8 mouse cellular contexts compared by ENCODE assay signal in genomic region chr11:104440521-104441474, GRCm38 (mm10). TPM values are rescaled to one million over a fixed set of nuclear protein-coding genes. Genes with fewer than 3 reads are reported as not detected.
DNase-seq lines count a peak whose midpoint lies in the region; ATAC-seq and TF ChIP-seq lines count a peak whose summit lies in the region.

No protein-coding gene starts in this region.

- no peak for TF ChIP-seq EP300 in heart, adult 2 months (IDR thresholded peaks at IDR 0.05; ENCODE audit: insufficient read depth, low read depth, low read length)

- no peaks in the 10 kb centered on the region for H3K9me3 ChIP-seq in forebrain, postnatal 0 days (ENCODE audit: low read length)
- H3K9me3 ChIP-seq in liver, embryonic 13.5 days (replicated peaks): no peaks in the 10 kb centered on the region

- H3K27me3 ChIP-seq in heart, adult 2 months (ENCODE audit: control insufficient read depth, insufficient read depth, low read length): no peaks in the 10 kb centered on the region
- no peaks in the 10 kb centered on the region for H3K27me3 ChIP-seq in forebrain, postnatal 0 days (ENCODE audit: insufficient read depth, low read length)
- no peaks in the 10 kb centered on the region for H3K27me3 ChIP-seq in liver, embryonic 13.5 days

- no peak for DNase-seq in heart, adult 2 months
- DNase-seq in heart, adult 9 months (ENCODE audit: low spot score in 2 of 2): no peak
- peak; percentile 17 for DNase-seq in MN1 (ENCODE audit: low spot score)
- DNase-seq in forebrain, postnatal 0 days: peak; percentile 19
- no peak for DNase-seq in liver, embryonic 13.5 days
- no peak for DNase-seq in cerebellum, adult 9-10 months
- no peak for DNase-seq in layer of hippocampus, adult 8-10 months (ENCODE audit: low spot score in 2 of 2)

- TF ChIP-seq POLR2A in heart, adult 2 months (IDR thresholded peaks at IDR 0.05; ENCODE audit: insufficient read depth, low read depth, low read length): no peak
- TF ChIP-seq POLR2A in olfactory bulb, adult 2 months (IDR thresholded peaks at IDR 0.05; ENCODE audit: insufficient read depth, low read depth, low read length): no peak

- peaks cover 14% of the 10 kb centered on the region for H3K4me1 ChIP-seq in heart, adult 2 months (ENCODE audit: control insufficient read depth, insufficient read depth, low read length)
- peaks cover 4% of the 10 kb centered on the region; the same call in 1 of the 2 replicates for H3K4me1 ChIP-seq in forebrain, postnatal 0 days (ENCODE audit: insufficient read depth)
- H3K4me1 ChIP-seq in liver, embryonic 13.5 days (replicated peaks): peaks cover 48% of the 10 kb centered on the region
- H3K4me1 ChIP-seq in olfactory bulb, adult 2 months (ENCODE audit: control insufficient read depth, insufficient read depth, low read length): no peaks in the 10 kb centered on the region

- H3K9ac ChIP-seq in heart, adult 2 months (ENCODE audit: low read depth, low read length): peak overlapping the region; percentile 99
- H3K9ac ChIP-seq in forebrain, postnatal 0 days: peak overlapping the region; percentile 97
- peak overlapping the region; percentile 99 for H3K9ac ChIP-seq in liver, embryonic 13.5 days

- H3K27ac ChIP-seq in heart, adult 2 months: peak overlapping the region; percentile 99
- peak overlapping the region; percentile 100 for H3K27ac ChIP-seq in forebrain, postnatal 0 days (ENCODE audit: low read depth, low read length)
- H3K27ac ChIP-seq in liver, embryonic 13.5 days: peak overlapping the region; percentile 100
- peak overlapping the region; percentile 92 for H3K27ac ChIP-seq in olfactory bulb, adult 2 months (ENCODE audit: insufficient read depth, low read depth, low read length)

- H3K4me2 ChIP-seq in forebrain, postnatal 0 days (ENCODE audit: low read depth): peak overlapping the region; percentile 62
- H3K4me2 ChIP-seq in liver, embryonic 13.5 days: peak overlapping the region; percentile 81

- intact Hi-C loops in heart, adult 2 months (cut with DNase I): no loop called here

- H3K36me3 ChIP-seq in heart, adult 2 months (ENCODE audit: control insufficient read depth, insufficient read depth, low read length): peaks cover 29% of the 10 kb centered on the region
- no peaks in the 10 kb centered on the region for H3K36me3 ChIP-seq in forebrain, postnatal 0 days (ENCODE audit: insufficient read depth)
- H3K36me3 ChIP-seq in liver, embryonic 13.5 days: no peaks in the 10 kb centered on the region

- no peak for ATAC-seq in forebrain, postnatal 0 days
- ATAC-seq in liver, embryonic 13.5 days (ENCODE audit: low read depth): no peak

- peak overlapping the region; percentile 86 for H3K4me3 ChIP-seq in heart, adult 2 months
- H3K4me3 ChIP-seq in forebrain, postnatal 0 days (ENCODE audit: low read depth, low read length): peak overlapping the region; percentile 94
- H3K4me3 ChIP-seq in liver, embryonic 13.5 days (replicated peaks): peak overlapping the region; percentile 95
- peak overlapping the region; percentile 59 for H3K4me3 ChIP-seq in olfactory bulb, adult 2 months (ENCODE audit: insufficient read depth, low read depth, low read length)

- no peak for TF ChIP-seq CTCF in heart, adult 2 months (IDR thresholded peaks at IDR 0.05)
- TF ChIP-seq CTCF in forebrain, postnatal 0 days (IDR thresholded peaks at IDR 0.05; ENCODE audit: low read depth): no peak
- TF ChIP-seq CTCF in olfactory bulb, adult 2 months (IDR thresholded peaks at IDR 0.05; ENCODE audit: insufficient read depth, low read depth, low read length): no peak

- WGBS in heart, adult 2 months: under 1% methylated on average over 20 of the region's 20 CpGs
- WGBS in forebrain, postnatal 0 days: under 1% methylated on average over 20 of the region's 20 CpGs
- WGBS in liver, embryonic 13.5 days (ENCODE audit: insufficient replicate concordance): under 1% methylated on average over 20 of the region's 20 CpGs
- under 1% methylated on average over 20 of the region's 20 CpGs for WGBS in olfactory bulb, adult 2 months

- H3K79me2 ChIP-seq in heart, adult 2 months (replicated peaks; ENCODE audit: control insufficient read depth, insufficient read depth, low read length): peaks cover 1% of the 10 kb centered on the region; the same call in 1 of the 2 replicates

RNA-seq across cellular contexts. Expression of gene Kansl1, which starts 27.9 kb away (rescaled TPM):
- 10 to 100 TPM; 26.8 to 27.1 TPM for total RNA-seq in heart, adult 2 months (2021)
- polyA plus RNA-seq in heart, adult 2 months (2012; rRNA removed): 30.1 and 39.5 TPM in 2 replicates
- 65.3 and 67.6 TPM in 2 replicates for total RNA-seq in forebrain, postnatal 0 days (2014; rRNA removed)
- polyA plus RNA-seq in forebrain, postnatal 0 days (2015; fragmentation: Nextera tagmentation; extraction: Ambion mirVana): 19.5 and 22.0 TPM in 2 replicates
- polyA plus RNA-seq in liver, embryonic 13.5 days (2015; fragmentation: Nextera tagmentation; extraction: Ambion mirVana): 4.8 and 6.4 TPM in 2 replicates
- polyA plus RNA-seq in olfactory bulb, adult 2 months (2012; ENCODE audit: insufficient read depth, insufficient read length, low replicate concordance, missing spikeins): not detected in 2 replicates
- total RNA-seq in layer of hippocampus, adult 8-10 months (2022): 10 to 100 TPM; 65.0 to 79.8 (median 71.3) TPM

Comparison
In these comparisons a context has a peak if more than half of its experiments do, and no peak if none do; other contexts are left out.
1. DNase-seq: peak in MN1 (single experiment) and forebrain, postnatal 0 days (single experiment); none in heart, adult 2 months (0 of 2), heart, adult 9 months (0 of 2), liver, embryonic 13.5 days (single experiment), cerebellum, adult 9-10 months (single experiment) and layer of hippocampus, adult 8-10 months (0 of 2).
2. Peak in every context shown above with its lines, with median percentiles within 50 percentile points of each other: H3K27ac ChIP-seq, H3K4me3 ChIP-seq and H3K9ac ChIP-seq.